Mouse (Mus musculus) midbrain, embryonic 16.5 days (tissue): ENCODE data around the gene Cab39. TPM values are rescaled to one million over a fixed set of nuclear protein-coding genes. Genes with fewer than 3 reads are reported as not detected.

Experiments used
- ATAC-seq: fragments of 200-750 bp; cut with Nextera tagmentation; 2 replicates; pipeline ENCODE4 v1.8.0; 2017; ENCODE audit warnings: moderate TSS enrichment
- H3K27ac ChIP-seq: fragments of 300-500 bp; sonication (generic); 2 replicates; pipeline ENCODE4 v1.5.1; 2014; ENCODE audit warnings: mild to moderate bottlenecking, low read length, mixed read lengths
- H3K27me3 ChIP-seq: fragments of 300-500 bp; sonication (generic); 2 replicates; pipeline ENCODE4 v1.6.1; 2014; ENCODE audit warnings: low read depth, low read length, mixed read lengths; ENCODE audit not compliant: control insufficient read depth, insufficient read depth
- H3K36me3 ChIP-seq: fragments of 300-500 bp; sonication (generic); 2 replicates; pipeline ENCODE4 v1.6.1; 2014; ENCODE audit warnings: mild to moderate bottlenecking, low read length, moderate library complexity, mixed read lengths; ENCODE audit not compliant: control insufficient read depth, insufficient read depth
- H3K4me1 ChIP-seq: fragments of 300-500 bp; sonication (generic); 2 replicates; pipeline ENCODE4 v1.6.1; 2014; ENCODE audit warnings: mild to moderate bottlenecking, low read length, mixed read lengths; ENCODE audit not compliant: control insufficient read depth, insufficient read depth
- H3K4me2 ChIP-seq: fragments of 300-500 bp; sonication (generic); 2 replicates; pipeline ENCODE4 v1.6.1; 2014; ENCODE audit warnings: mild to moderate bottlenecking, low read length, mixed read lengths
- H3K4me3 ChIP-seq: fragments of 300-500 bp; sonication (generic); 2 replicates; pipeline ENCODE4 v1.5.1; 2014; ENCODE audit warnings: low read depth, mild to moderate bottlenecking, low read length, moderate library complexity, mixed read lengths
- H3K9ac ChIP-seq: fragments of 300-500 bp; sonication (generic); 2 replicates; pipeline ENCODE4 v1.6.1; 2014; ENCODE audit warnings: low read depth, low read length, mixed read lengths
- H3K9me3 ChIP-seq: fragments of 300-500 bp; sonication (generic); replicated peaks from 2 replicates; pipeline ENCODE4 v1.6.1; 2014; ENCODE audit warnings: mild to moderate bottlenecking, low read length, mixed read lengths; ENCODE audit not compliant: control insufficient read depth, poor library complexity, severe bottlenecking
- WGBS: fragments of 180-500 bp; shearing (Covaris S2); extraction: QIAGEN DNeasy Blood & Tissue Kit; methylation state at CpG from one replicate; pipeline ENCODE4 v1.1.7; 2014; 5-methylcytosine and 5-hydroxymethylcytosine counted together
- polyA plus RNA-seq: library from polyadenylated mRNA; unstranded; fragments of >200 nt; fragmentation: Nextera tagmentation; extraction: Ambion mirVana; gene quantifications from 2 replicates; pipeline ENCODE4 v1.2.1, GENCODE M21; 2015

The Cab39 gene
- polyA plus RNA-seq, 1 experiment from 2014 or later = 49.4 TPM

- H3K4me2 ChIP-seq = no peak overlapping the region
- no peak overlapping the region for H3K4me3 ChIP-seq
- H3K4me1 ChIP-seq = no peaks in the 10 kb centered on the region
- 28% methylated on average over 14 of the region's 14 CpGs for WGBS
- H3K9me3 ChIP-seq = no peaks in the 10 kb centered on the region
- H3K27me3 ChIP-seq = no peaks in the 10 kb centered on the region
- no peak overlapping the region for H3K27ac ChIP-seq
- H3K9ac ChIP-seq = no peak overlapping the region
- no peak for ATAC-seq
- no peaks in the 10 kb centered on the region for H3K36me3 ChIP-seq
These were observed 34.8 kb upstream of the Cab39 start for GRCm38 (mm10) chr1:85758231-85758968.

DNA sequence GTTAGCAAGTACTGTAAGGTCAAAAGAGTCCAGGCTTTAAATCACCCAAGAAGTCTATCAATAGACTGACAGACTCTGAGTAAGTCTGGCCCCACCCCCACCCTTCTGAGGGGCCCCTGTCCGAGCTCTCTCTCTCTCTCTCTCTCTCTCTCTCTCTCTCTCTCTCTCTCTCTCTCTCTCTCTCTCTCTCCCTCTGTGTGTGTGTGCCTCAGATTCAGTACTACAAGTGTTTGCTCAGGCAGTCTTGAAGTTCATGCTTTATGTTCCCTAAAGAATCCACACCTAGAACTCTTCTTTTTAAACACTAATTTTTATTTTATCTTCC is 34.3 kb upstream of the Cab39 start:
- no peak overlapping the region for H3K9ac ChIP-seq
- H3K36me3 ChIP-seq = no peaks in the 10 kb centered on the region
- H3K4me2 ChIP-seq = no peak overlapping the region
- no peak overlapping the region for H3K27ac ChIP-seq
- no peaks in the 10 kb centered on the region for H3K9me3 ChIP-seq
- 0% methylated on average over 1 of the region's 1 CpGs for WGBS
- H3K4me1 ChIP-seq = no peaks in the 10 kb centered on the region
- no peak overlapping the region for H3K4me3 ChIP-seq
- H3K27me3 ChIP-seq = no peaks in the 10 kb centered on the region
- ATAC-seq = no peak

- 90% methylated on average over 4 of the region's 4 CpGs for WGBS
- no peak overlapping the region for H3K27ac ChIP-seq
- ATAC-seq = no peak
These were observed 31.6 kb upstream of the Cab39 start for GRCm38 (mm10) chr1:85761665-85762064.

GRCm38 (mm10) chr1:85763386-85763785 is 29.9 kb upstream of the Cab39 start:
- Histone ChIP-seq H3K27ac (no peak overlapping the region), H3K4me1 (no peaks in the 10 kb centered on the region), H3K27me3 (no peaks in the 10 kb centered on the region), H3K4me2 (no peak overlapping the region), H3K4me3 (no peak overlapping the region), H3K36me3 (no peaks in the 10 kb centered on the region), H3K9me3 (no peaks in the 10 kb centered on the region), H3K9ac (no peak overlapping the region)
- 87% methylated on average over 6 of the region's 6 CpGs for WGBS
- ATAC-seq = no peak

More at GRCm38 (mm10) chr1:85761665-85762064, 31.6 kb upstream of the Cab39 start:
- H3K36me3 ChIP-seq = no peaks in the 10 kb centered on the region
- H3K9ac ChIP-seq = no peak overlapping the region
- H3K4me2 ChIP-seq = no peak overlapping the region
- H3K9me3 ChIP-seq = no peaks in the 10 kb centered on the region
- H3K4me3 ChIP-seq = no peak overlapping the region
- no peaks in the 10 kb centered on the region for H3K27me3 ChIP-seq
- no peaks in the 10 kb centered on the region for H3K4me1 ChIP-seq

DNA sequence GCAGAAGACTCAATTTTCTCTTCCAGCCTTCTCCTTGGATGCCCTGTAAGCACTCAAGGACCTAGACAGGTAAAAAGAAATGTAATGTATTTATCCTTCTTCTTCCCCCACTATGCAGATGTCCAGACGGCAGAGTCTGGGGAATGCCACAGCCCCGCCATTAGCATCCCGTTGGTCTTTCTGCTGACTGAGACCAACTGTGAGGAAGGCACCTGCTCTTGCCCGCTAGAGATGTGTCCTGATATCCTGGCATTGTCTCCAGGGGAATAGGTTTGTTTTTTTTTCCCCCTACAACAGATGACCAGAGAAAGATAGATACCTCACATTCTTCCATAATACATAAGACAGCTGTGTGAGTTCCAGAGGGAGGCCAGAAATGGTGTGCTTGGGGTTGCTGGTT is 28.9 kb upstream of the Cab39 start:
- WGBS = 74% methylated on average over 4 of the region's 4 CpGs

DNA sequence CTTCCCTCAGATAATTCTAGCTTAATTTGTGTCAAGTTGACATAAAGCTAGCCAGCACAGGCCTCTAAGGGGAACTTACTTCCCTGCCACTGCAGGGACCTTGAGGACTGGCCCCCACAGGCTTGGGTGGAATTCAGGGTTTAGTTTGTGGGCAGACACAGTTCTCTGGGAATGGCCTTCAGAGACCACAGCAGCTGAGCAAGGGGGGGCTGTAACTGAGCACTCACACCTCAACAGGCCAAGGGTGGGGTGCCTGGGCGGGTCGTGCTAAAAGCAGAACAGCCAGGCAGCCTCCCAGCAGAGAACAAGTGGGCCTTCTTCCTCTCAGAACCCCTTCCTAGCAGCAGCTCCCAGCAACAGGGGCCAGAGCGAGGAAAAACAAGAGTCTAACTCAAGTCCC is 27.1 kb upstream of the Cab39 start:
- Histone ChIP-seq H3K27ac (no peak overlapping the region), H3K9ac (no peak overlapping the region), H3K27me3 (no peaks in the 10 kb centered on the region), H3K4me3 (no peak overlapping the region), H3K36me3 (no peaks in the 10 kb centered on the region), H3K4me2 (no peak overlapping the region), H3K9me3 (no peaks in the 10 kb centered on the region), H3K4me1 (no peaks in the 10 kb centered on the region)
- ATAC-seq = no peak
- 93% methylated on average over 3 of the region's 3 CpGs for WGBS

More for the DNA sequence above, 28.9 kb upstream of the Cab39 start:
- H3K4me3 ChIP-seq = no peak overlapping the region
- no peaks in the 10 kb centered on the region for H3K36me3 ChIP-seq
- H3K27ac ChIP-seq = no peak overlapping the region
- H3K4me2 ChIP-seq = no peak overlapping the region
- no peaks in the 10 kb centered on the region for H3K27me3 ChIP-seq
- ATAC-seq = no peak
- no peaks in the 10 kb centered on the region for H3K9me3 ChIP-seq
- H3K4me1 ChIP-seq = no peaks in the 10 kb centered on the region
- H3K9ac ChIP-seq = no peak overlapping the region

DNA sequence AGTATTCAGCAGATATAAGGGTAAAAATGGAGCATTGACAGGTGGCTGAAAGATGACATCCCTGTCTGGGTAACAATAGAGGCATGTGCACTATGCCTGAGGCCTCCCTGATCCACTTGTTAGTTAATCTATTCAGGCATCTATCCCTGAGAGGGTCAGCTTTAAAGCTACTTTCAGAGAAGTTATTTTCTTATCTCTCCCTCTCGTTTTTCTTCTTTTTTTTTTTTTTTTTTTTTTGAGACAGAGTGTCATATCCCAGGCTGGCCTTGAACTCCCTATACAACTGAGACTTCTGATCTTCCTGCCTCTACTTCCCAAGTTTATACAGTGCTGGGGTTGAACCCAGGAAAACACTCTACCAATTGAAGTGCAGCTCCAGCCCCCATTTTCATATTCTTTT is 25.5 kb upstream of the Cab39 start:
- Histone ChIP-seq H3K4me2 (no peak overlapping the region), H3K9ac (no peak overlapping the region), H3K27me3 (no peaks in the 10 kb centered on the region), H3K4me3 (no peak overlapping the region), H3K36me3 (no peaks in the 10 kb centered on the region), H3K9me3 (no peaks in the 10 kb centered on the region), H3K4me1 (no peaks in the 10 kb centered on the region), H3K27ac (no peak overlapping the region)
- no peak for ATAC-seq
- 71% methylated on average over 1 of the region's 1 CpGs for WGBS

GRCm38 (mm10) chr1:85771976-85772375 is 21.3 kb upstream of the Cab39 start:
- WGBS = 74% methylated on average over 3 of the region's 3 CpGs
- Histone ChIP-seq H3K9me3 (no peaks in the 10 kb centered on the region), H3K9ac (no peak overlapping the region), H3K27ac (no peak overlapping the region), H3K4me1 (no peaks in the 10 kb centered on the region), H3K4me2 (no peak overlapping the region), H3K4me3 (no peak overlapping the region), H3K36me3 (no peaks in the 10 kb centered on the region), H3K27me3 (no peaks in the 10 kb centered on the region)
- no peak for ATAC-seq

- no peak overlapping the region for H3K4me3 ChIP-seq
- H3K36me3 ChIP-seq = no peaks in the 10 kb centered on the region
- H3K9ac ChIP-seq = no peak overlapping the region
- ATAC-seq = no peak
- no peak overlapping the region for H3K27ac ChIP-seq
- no peaks in the 10 kb centered on the region for H3K9me3 ChIP-seq
- H3K4me1 ChIP-seq = no peaks in the 10 kb centered on the region
- 94% methylated on average over 7 of the region's 7 CpGs for WGBS
- H3K27me3 ChIP-seq = no peaks in the 10 kb centered on the region
- no peak overlapping the region for H3K4me2 ChIP-seq
These were observed 18.1 kb upstream of the Cab39 start for GRCm38 (mm10) chr1:85775136-85775535.
